9 mouse cellular contexts compared by ENCODE assay signal in genomic region chr19:43729296-43730036, GRCm38 (mm10). TPM values are rescaled to one million over a fixed set of nuclear protein-coding genes. Genes with fewer than 3 reads are reported as not detected.
DNase-seq lines count a peak whose midpoint lies in the region; ATAC-seq and TF ChIP-seq lines count a peak whose summit lies in the region.
"Had no signal": no experiment of that assay in that cellular context is flagged by ENCODE, and none has a peak within 500 bp of the region (broad histone marks: within the 10 kb centered on the region; RNA-seq: fewer than 3 reads in every experiment).

No protein-coding gene starts in this region.

- no peak for TF ChIP-seq POLR2A in kidney, adult 2 months (IDR thresholded peaks at IDR 0.05; ENCODE audit: low read depth, low read length)

- peaks cover 66% of the 10 kb centered on the region for H3K36me3 ChIP-seq in kidney, embryonic 15.5 days
- peaks cover 1% of the 10 kb centered on the region for H3K36me3 ChIP-seq in kidney, adult 2 months (ENCODE audit: control insufficient read depth, insufficient read depth, low read length)
- H3K36me3 ChIP-seq in embryonic facial prominence, embryonic 13.5 days, result peaks cover 62% of the 10 kb centered on the region
- peaks cover 28% of the 10 kb centered on the region for H3K36me3 ChIP-seq in hindbrain, embryonic 16.5 days (ENCODE audit: control insufficient read depth, insufficient read depth, low read length)
- H3K36me3 ChIP-seq in neural tube, embryonic 14.5 days (ENCODE audit: control insufficient read depth, insufficient read depth, low read length), result peaks cover 32% of the 10 kb centered on the region

- peak overlapping the region; percentile 34 for H3K4me3 ChIP-seq in kidney, embryonic 15.5 days (replicated peaks)
- no peak overlapping the region for H3K4me3 ChIP-seq in kidney, adult 2 months (ENCODE audit: insufficient read depth, low read depth, low read length)
- H3K4me3 ChIP-seq in embryonic facial prominence, embryonic 13.5 days, result peak overlapping the region; percentile 25
- peak overlapping the region; percentile 21 for H3K4me3 ChIP-seq in hindbrain, embryonic 16.5 days (ENCODE audit: low read length)
- no peak overlapping the region for H3K4me3 ChIP-seq in neural tube, embryonic 14.5 days (ENCODE audit: low read depth, low read length)

- H3K27ac ChIP-seq in kidney, embryonic 15.5 days, result peak overlapping the region; percentile 71
- H3K27ac ChIP-seq in kidney, adult 2 months (ENCODE audit: insufficient read depth, low read depth, low read length), result no peak overlapping the region
- H3K27ac ChIP-seq in embryonic facial prominence, embryonic 13.5 days, result no peak overlapping the region
- H3K27ac ChIP-seq in hindbrain, embryonic 16.5 days (ENCODE audit: low read depth, low read length), result no peak overlapping the region
- no peak overlapping the region for H3K27ac ChIP-seq in neural tube, embryonic 14.5 days (ENCODE audit: low read depth, low read length)

- no peak for DNase-seq in kidney, adult 2 months
- no peak for DNase-seq in T-cell, adult 2 months (ENCODE audit: low spot score)

- peak; percentile 60; the same call in 1 of the 2 replicates for ATAC-seq in kidney, embryonic 15.5 days (replicated peaks; ENCODE audit: low FRiP score)
- peak; percentile 15; the same call in 1 of the 2 replicates for ATAC-seq in embryonic facial prominence, embryonic 13.5 days (ENCODE audit: insufficient number of reproducible peaks, insufficient read depth, low FRiP score, low TSS enrichment, low read depth)
- ATAC-seq in hindbrain, embryonic 16.5 days, result no peak
- ATAC-seq in neural tube, embryonic 14.5 days (ENCODE audit: low read depth), result no peak
- no peak for ATAC-seq in erythroid progenitor cell, adult 5-6 weeks (replicated peaks; ENCODE audit: low FRiP score, poor library complexity, severe bottlenecking)
- ATAC-seq in CD4-positive, CD25-positive, alpha-beta regulatory T cell, adult 4 months, result no peak

- WGBS in kidney, embryonic 15.5 days, result 48% methylated on average over 22 of the region's 22 CpGs
- WGBS in kidney, adult 2 months, result 69% methylated on average over 22 of the region's 22 CpGs
- WGBS in embryonic facial prominence, embryonic 13.5 days, result 43% methylated on average over 22 of the region's 22 CpGs
- 46% methylated on average over 22 of the region's 22 CpGs for WGBS in hindbrain, embryonic 16.5 days
- 48% methylated on average over 22 of the region's 22 CpGs for WGBS in neural tube, embryonic 14.5 days

- H3K4me2 ChIP-seq in kidney, embryonic 15.5 days, result peak overlapping the region; percentile 55
- peak overlapping the region; percentile 46 for H3K4me2 ChIP-seq in embryonic facial prominence, embryonic 13.5 days
- peak overlapping the region; percentile 45 for H3K4me2 ChIP-seq in hindbrain, embryonic 16.5 days (ENCODE audit: low read length)
- H3K4me2 ChIP-seq in neural tube, embryonic 14.5 days (ENCODE audit: low read depth, low read length), result peak overlapping the region; percentile 20; the same call in 1 of the 2 replicates

- H3K9ac ChIP-seq in kidney, embryonic 15.5 days, result peak overlapping the region; percentile 15; the same call in 1 of the 2 replicates
- H3K9ac ChIP-seq in embryonic facial prominence, embryonic 13.5 days, result peak overlapping the region; percentile 51
- H3K9ac ChIP-seq in hindbrain, embryonic 16.5 days (ENCODE audit: low read depth, low read length), result peak overlapping the region; percentile 53
- H3K9ac ChIP-seq in neural tube, embryonic 14.5 days (replicated peaks; ENCODE audit: low read depth, low read length), result peak overlapping the region; percentile 39; the same call in 1 of the 2 replicates

- H3K9me3 ChIP-seq in kidney, embryonic 15.5 days (replicated peaks), result no peaks in the 10 kb centered on the region
- H3K9me3 ChIP-seq in embryonic facial prominence, embryonic 13.5 days, result no peaks in the 10 kb centered on the region
- H3K9me3 ChIP-seq in hindbrain, embryonic 16.5 days (ENCODE audit: control insufficient read depth, low read length), result no peaks in the 10 kb centered on the region
- H3K9me3 ChIP-seq in neural tube, embryonic 14.5 days (ENCODE audit: control insufficient read depth, low read length), result no peaks in the 10 kb centered on the region
- H3K9me3 ChIP-seq: G1E had no signal

- no peaks in the 10 kb centered on the region for H3K27me3 ChIP-seq in kidney, embryonic 15.5 days
- H3K27me3 ChIP-seq in kidney, adult 2 months (replicated peaks; ENCODE audit: control insufficient read depth, insufficient read depth, low read length), result no peaks in the 10 kb centered on the region
- H3K27me3 ChIP-seq in embryonic facial prominence, embryonic 13.5 days, result no peaks in the 10 kb centered on the region
- no peaks in the 10 kb centered on the region for H3K27me3 ChIP-seq in hindbrain, embryonic 16.5 days (replicated peaks; ENCODE audit: control insufficient read depth, insufficient read depth, low read length)
- no peaks in the 10 kb centered on the region for H3K27me3 ChIP-seq in neural tube, embryonic 14.5 days (ENCODE audit: control insufficient read depth, insufficient read depth, low read length)

- H3K4me1 ChIP-seq in kidney, embryonic 15.5 days, result 0 out of 2 replicates have a peak, but pooled peaks cover 6% of the 10 kb centered on the region
- H3K4me1 ChIP-seq in kidney, adult 2 months (ENCODE audit: control insufficient read depth, insufficient read depth, low read length), result no peaks in the 10 kb centered on the region
- peaks cover 9% of the 10 kb centered on the region; the same call in 1 of the 2 replicates for H3K4me1 ChIP-seq in embryonic facial prominence, embryonic 13.5 days
- no peaks in the 10 kb centered on the region for H3K4me1 ChIP-seq in hindbrain, embryonic 16.5 days (ENCODE audit: control insufficient read depth, insufficient read depth, low read depth, low read length)
- H3K4me1 ChIP-seq in neural tube, embryonic 14.5 days (ENCODE audit: control insufficient read depth, insufficient read depth, low read length), result no peaks in the 10 kb centered on the region

- no peak for TF ChIP-seq CTCF in kidney, adult 2 months (conservative IDR thresholded peaks at IDR 0.05; ENCODE audit: insufficient read depth, insufficient read length, low read depth, low read length)

RNA-seq across cellular contexts. Expression of gene Cutc, which starts 23.3 kb away (rescaled TPM):
- polyA plus RNA-seq in kidney, embryonic 15.5 days (2015; fragmentation: Nextera tagmentation; extraction: Ambion mirVana), result 15.2 and 17.4 TPM in 2 replicates
- polyA plus RNA-seq in kidney, adult 2 months (2012; rRNA removed), result 10.2 and 12.7 TPM in 2 replicates
- polyA plus RNA-seq in embryonic facial prominence, embryonic 13.5 days (2015; fragmentation: Nextera tagmentation; extraction: Ambion mirVana), result 12.4 and 13.4 TPM in 2 replicates
- 7.3 and 7.7 TPM in 2 replicates for polyA plus RNA-seq in hindbrain, embryonic 16.5 days (2015; fragmentation: Nextera tagmentation; extraction: Ambion mirVana)
- 6.5 and 7.0 TPM in 2 replicates for polyA plus RNA-seq in neural tube, embryonic 14.5 days (2014; fragmentation: Nextera tagmentation; extraction: Ambion mirVana)
- 5.0 and 10.8 TPM in 2 replicates for total RNA-seq in erythroid progenitor cell, adult 5-6 weeks (2015; ENCODE audit: low replicate concordance)
- 1.8 TPM in 1 of 2 replicates, not detected in the other for total RNA-seq in erythroid progenitor cell, adult 5-6 weeks (2017; ENCODE audit: low replicate concordance)
- polyA plus RNA-seq in CD4-positive, CD25-positive, alpha-beta regulatory T cell, adult 4 months (2017; shearing (Covaris generic)), result 10 to 100 TPM; 12.5 to 16.8 TPM

RNA-seq across cellular contexts. Expression of gene Cox15, which starts 23.3 kb away (rescaled TPM):
- 11.1 and 13.1 TPM in 2 replicates for polyA plus RNA-seq in kidney, embryonic 15.5 days (2015; fragmentation: Nextera tagmentation; extraction: Ambion mirVana)
- polyA plus RNA-seq in kidney, adult 2 months (2012; rRNA removed), result 25.5 and 28.4 TPM in 2 replicates
- polyA plus RNA-seq in embryonic facial prominence, embryonic 13.5 days (2015; fragmentation: Nextera tagmentation; extraction: Ambion mirVana), result 12.5 and 14.4 TPM in 2 replicates
- polyA plus RNA-seq in hindbrain, embryonic 16.5 days (2015; fragmentation: Nextera tagmentation; extraction: Ambion mirVana), result 11.8 and 13.2 TPM in 2 replicates
- 11.6 and 12.0 TPM in 2 replicates for polyA plus RNA-seq in neural tube, embryonic 14.5 days (2014; fragmentation: Nextera tagmentation; extraction: Ambion mirVana)
- 2.2 and 2.5 TPM in 2 replicates for total RNA-seq in erythroid progenitor cell, adult 5-6 weeks (2015; ENCODE audit: low replicate concordance)
- total RNA-seq in erythroid progenitor cell, adult 5-6 weeks (2017; ENCODE audit: low replicate concordance), result 6.2 and 13.8 TPM in 2 replicates
- polyA plus RNA-seq in CD4-positive, CD25-positive, alpha-beta regulatory T cell, adult 4 months (2017; shearing (Covaris generic)), result 10 to 100 TPM in 1 of 2 experiments, 1 to 10 TPM in 1; 7.4 to 14.6 TPM

RNA-seq across cellular contexts. Expression of gene Entpd7, which starts 40.0 kb away (rescaled TPM):
- 12.3 and 14.4 TPM in 2 replicates for polyA plus RNA-seq in kidney, embryonic 15.5 days (2015; fragmentation: Nextera tagmentation; extraction: Ambion mirVana)
- 6.1 and 6.5 TPM in 2 replicates for polyA plus RNA-seq in kidney, adult 2 months (2012; rRNA removed)
- polyA plus RNA-seq in embryonic facial prominence, embryonic 13.5 days (2015; fragmentation: Nextera tagmentation; extraction: Ambion mirVana), result 10.3 TPM in 2 replicates
- polyA plus RNA-seq in hindbrain, embryonic 16.5 days (2015; fragmentation: Nextera tagmentation; extraction: Ambion mirVana), result 8.1 and 8.3 TPM in 2 replicates
- 13.7 and 14.5 TPM in 2 replicates for polyA plus RNA-seq in neural tube, embryonic 14.5 days (2014; fragmentation: Nextera tagmentation; extraction: Ambion mirVana)
- total RNA-seq in erythroid progenitor cell, adult 5-6 weeks (2015; ENCODE audit: low replicate concordance), result 3.8 and 5.4 TPM in 2 replicates
- total RNA-seq in erythroid progenitor cell, adult 5-6 weeks (2017; ENCODE audit: low replicate concordance), result 0.38 and 1.5 TPM in 2 replicates
- 1 to 10 TPM; 6.7 to 7.1 TPM for polyA plus RNA-seq in CD4-positive, CD25-positive, alpha-beta regulatory T cell, adult 4 months (2017; shearing (Covaris generic))

RNA-seq across cellular contexts. Expression of gene Abcc2, which starts 52.5 kb away (rescaled TPM):
- 3.7 and 4.0 TPM in 2 replicates for polyA plus RNA-seq in kidney, embryonic 15.5 days (2015; fragmentation: Nextera tagmentation; extraction: Ambion mirVana)
- polyA plus RNA-seq in kidney, adult 2 months (2012; rRNA removed), result 158 and 166 TPM in 2 replicates
- polyA plus RNA-seq in embryonic facial prominence, embryonic 13.5 days (2015; fragmentation: Nextera tagmentation; extraction: Ambion mirVana), result 0.08 and 0.28 TPM in 2 replicates
- 0.04 and 0.12 TPM in 2 replicates for polyA plus RNA-seq in hindbrain, embryonic 16.5 days (2015; fragmentation: Nextera tagmentation; extraction: Ambion mirVana)
- 0.06 and 0.24 TPM in 2 replicates for polyA plus RNA-seq in neural tube, embryonic 14.5 days (2014; fragmentation: Nextera tagmentation; extraction: Ambion mirVana)
- 8.3 TPM in 1 of 2 replicates, not detected in the other for total RNA-seq in erythroid progenitor cell, adult 5-6 weeks (2015; ENCODE audit: low replicate concordance)
- 0.26 TPM in 1 of 2 replicates, not detected in the other for total RNA-seq in erythroid progenitor cell, adult 5-6 weeks (2017; ENCODE audit: low replicate concordance)
- not detected for polyA plus RNA-seq in CD4-positive, CD25-positive, alpha-beta regulatory T cell, adult 4 months (2017; shearing (Covaris generic))

RNA-seq across cellular contexts. Expression of gene Slc25a28, which starts 54.8 kb away (rescaled TPM):
- 13.7 and 14.3 TPM in 2 replicates for polyA plus RNA-seq in kidney, embryonic 15.5 days (2015; fragmentation: Nextera tagmentation; extraction: Ambion mirVana)
- 83.2 and 93.1 TPM in 2 replicates for polyA plus RNA-seq in kidney, adult 2 months (2012; rRNA removed)
- 13.6 and 16.5 TPM in 2 replicates for polyA plus RNA-seq in embryonic facial prominence, embryonic 13.5 days (2015; fragmentation: Nextera tagmentation; extraction: Ambion mirVana)
- polyA plus RNA-seq in hindbrain, embryonic 16.5 days (2015; fragmentation: Nextera tagmentation; extraction: Ambion mirVana), result 14.6 and 15.2 TPM in 2 replicates
- polyA plus RNA-seq in neural tube, embryonic 14.5 days (2014; fragmentation: Nextera tagmentation; extraction: Ambion mirVana), result 14.1 and 15.5 TPM in 2 replicates
- total RNA-seq in erythroid progenitor cell, adult 5-6 weeks (2015; ENCODE audit: low replicate concordance), result 16.3 and 25.9 TPM in 2 replicates
- 8.5 and 17.5 TPM in 2 replicates for total RNA-seq in erythroid progenitor cell, adult 5-6 weeks (2017; ENCODE audit: low replicate concordance)
- polyA plus RNA-seq in CD4-positive, CD25-positive, alpha-beta regulatory T cell, adult 4 months (2017; shearing (Covaris generic)), result 10 to 100 TPM in 1 of 2 experiments, 1 to 10 TPM in 1; 9.8 to 12.6 TPM

Comparison
In these comparisons a context has a peak if more than half of its experiments do, and no peak if none do; other contexts are left out.
1. H3K4me3 ChIP-seq: peak in kidney, embryonic 15.5 days (single experiment), embryonic facial prominence, embryonic 13.5 days (single experiment) and hindbrain, embryonic 16.5 days (single experiment); none in kidney, adult 2 months (single experiment) and neural tube, embryonic 14.5 days (single experiment).
2. ATAC-seq: peak in kidney, embryonic 15.5 days (single experiment) and embryonic facial prominence, embryonic 13.5 days (single experiment); none in hindbrain, embryonic 16.5 days (single experiment), neural tube, embryonic 14.5 days (single experiment), erythroid progenitor cell, adult 5-6 weeks (single experiment) and CD4-positive, CD25-positive, alpha-beta regulatory T cell, adult 4 months (single experiment).
3. Peak in every context shown above with its lines, with median percentiles within 50 percentile points of each other: H3K4me2 ChIP-seq and H3K9ac ChIP-seq.